Mouse (Mus musculus) adrenal gland, postnatal 10 days (tissue): ENCODE measurements at regions not wholly inside any gene's neighbourhood (a gene's known extent, or its start where the extent isn't known, plus 50 kb on each side); places are given as distances from the start of the nearest gene placed in this dataset.

Experiments
- DNase-seq: peaks from one replicate; pipeline ENCODE4 v3.0.0; 2021; ENCODE audit warnings: mixed read lengths

DNA sequence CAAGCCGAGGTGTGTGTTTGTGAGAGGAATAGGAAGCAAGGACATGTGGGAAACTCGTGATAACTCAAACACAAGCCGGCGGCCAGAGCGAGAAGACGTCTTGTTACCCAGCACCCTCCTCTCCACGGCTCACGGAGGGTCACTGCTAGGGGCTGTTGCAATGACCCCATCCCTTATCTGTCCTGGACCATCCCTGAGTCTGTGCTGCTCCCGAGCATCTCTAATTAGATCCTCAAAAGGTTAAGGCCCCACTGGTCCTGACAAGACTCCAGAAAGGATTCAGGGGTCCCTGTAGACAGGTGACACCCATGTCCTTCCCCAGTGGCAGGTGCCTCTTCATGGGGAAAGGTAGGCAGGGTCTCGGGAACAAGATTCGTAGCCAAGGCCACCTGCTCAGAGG, 212.6 kb downstream of the Gm26897 start:
- no peak for DNase-seq

DNA sequence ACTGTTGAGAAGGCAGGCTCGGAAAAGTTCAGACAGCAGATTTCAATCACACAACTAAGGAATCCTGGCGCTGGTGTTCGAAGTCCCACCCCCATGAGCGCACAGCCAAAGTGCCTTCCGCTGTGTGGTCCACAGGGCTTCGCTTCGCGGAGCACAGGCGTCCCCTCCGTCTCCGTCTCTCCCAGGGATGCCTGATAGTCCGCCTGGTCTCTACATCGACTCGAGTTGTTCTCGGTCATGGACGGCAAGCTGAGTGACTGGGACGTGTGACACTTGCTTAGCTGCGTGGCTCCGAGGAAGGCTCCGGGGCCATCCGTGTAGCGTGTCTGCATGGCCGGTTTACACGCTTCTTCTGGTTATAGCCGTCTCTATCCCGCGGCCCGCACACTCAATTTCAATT, 224.0 kb downstream of the Gm26897 start:
- DNase-seq, result no peak

DNA sequence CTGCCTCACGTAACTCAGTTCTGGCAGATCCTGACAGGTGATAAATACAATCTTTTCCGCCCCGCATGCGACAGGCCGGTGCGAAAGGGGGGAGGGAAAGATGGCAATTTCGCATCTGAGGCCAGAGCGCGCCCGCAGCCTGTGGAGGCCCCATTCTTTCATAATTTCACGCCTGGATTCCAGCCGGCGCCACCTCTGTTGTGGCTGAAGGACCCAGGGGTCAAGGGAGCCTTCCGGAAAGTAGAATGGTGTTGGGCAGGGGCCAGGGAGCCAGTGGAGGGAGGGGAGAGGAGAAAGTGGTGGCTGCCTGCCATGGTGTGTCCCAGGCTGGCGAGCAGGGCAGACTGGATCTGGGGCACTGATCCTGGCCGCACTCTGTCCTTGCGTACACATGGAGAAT, 224.5 kb downstream of the Gm26897 start:
- peak; percentile 77 for DNase-seq

DNA sequence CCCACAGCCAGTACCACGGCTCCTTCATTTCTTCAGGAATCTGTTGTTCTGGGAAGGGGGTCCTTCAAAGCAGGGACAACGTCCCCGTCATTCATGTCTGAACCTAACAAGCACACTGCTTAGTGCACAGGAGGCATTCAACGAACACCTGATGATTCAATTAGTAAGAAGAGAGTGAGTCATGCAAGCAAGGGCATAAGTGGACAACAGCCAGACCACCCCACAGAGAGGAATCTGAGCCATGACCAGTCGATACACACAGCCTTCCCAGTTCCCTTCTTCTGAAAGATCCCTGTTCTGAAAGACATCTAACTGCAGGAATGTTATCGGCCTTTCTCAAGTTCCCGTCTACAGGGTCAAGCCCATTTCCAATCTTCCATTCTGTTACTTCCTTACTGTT, 231.6 kb downstream of the Gm26897 start:
- DNase-seq, result no peak

DNA sequence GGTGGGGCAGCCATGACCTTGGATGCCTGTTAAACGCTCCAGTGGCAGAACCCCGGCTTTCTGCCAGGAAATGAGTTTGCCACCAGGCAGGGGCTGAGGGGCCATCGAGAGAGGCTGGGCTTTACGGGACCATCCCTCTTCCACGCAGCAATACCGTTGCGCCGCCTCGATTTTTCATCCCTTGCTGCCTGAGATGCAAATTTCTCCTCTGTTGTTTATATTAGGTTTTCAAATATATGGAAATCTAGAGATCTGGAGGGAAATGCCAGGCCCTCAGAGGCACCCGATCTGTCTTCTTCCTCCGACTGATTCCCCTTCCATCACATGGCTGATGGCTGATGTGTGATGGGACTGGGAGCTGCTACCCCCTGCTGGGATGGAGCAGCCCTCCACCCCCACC, 234.4 kb downstream of the Gm26897 start:
- DNase-seq, result no peak

DNA sequence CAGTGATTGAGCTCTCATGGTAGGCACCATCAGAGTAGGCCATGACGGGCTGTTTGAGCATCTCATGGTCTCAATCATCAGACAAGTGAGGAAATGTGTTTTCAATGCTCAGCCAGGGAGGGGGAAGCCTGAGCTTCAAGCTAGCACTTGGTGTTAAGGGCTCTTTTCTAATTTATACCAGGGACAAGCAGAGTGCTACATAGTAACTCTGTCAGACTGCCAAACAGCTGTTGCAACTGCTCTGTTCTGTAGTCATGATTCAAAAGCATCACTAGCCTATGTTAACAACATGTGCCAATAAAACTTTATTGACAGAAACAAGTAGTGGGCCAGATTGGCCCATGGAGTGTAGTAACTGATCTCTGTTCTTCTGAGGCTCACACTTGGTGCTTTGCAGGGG, 235.0 kb downstream of the Gm26897 start:
- DNase-seq, result no peak

DNA sequence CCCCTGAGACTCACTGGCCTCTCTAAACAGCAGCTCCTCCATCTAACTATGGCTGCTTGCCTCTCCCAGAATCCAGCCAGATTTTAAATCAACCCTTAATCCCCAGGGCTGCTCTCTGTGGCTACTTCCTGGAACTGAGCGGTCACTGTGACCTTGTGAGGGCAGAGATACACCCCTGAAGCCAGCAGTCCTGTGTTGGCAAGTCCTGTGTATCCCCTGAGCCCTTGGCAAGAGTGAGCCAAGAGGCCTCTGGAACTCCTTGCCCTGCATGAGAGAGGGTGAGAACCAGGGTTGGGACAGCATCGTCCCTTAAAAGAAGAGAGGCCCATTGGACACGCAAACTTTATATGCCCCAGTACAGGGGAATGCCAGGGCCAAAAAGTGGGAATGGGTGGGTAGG, 237.5 kb downstream of the Gm26897 start:
- DNase-seq, result peak; percentile 53

DNA sequence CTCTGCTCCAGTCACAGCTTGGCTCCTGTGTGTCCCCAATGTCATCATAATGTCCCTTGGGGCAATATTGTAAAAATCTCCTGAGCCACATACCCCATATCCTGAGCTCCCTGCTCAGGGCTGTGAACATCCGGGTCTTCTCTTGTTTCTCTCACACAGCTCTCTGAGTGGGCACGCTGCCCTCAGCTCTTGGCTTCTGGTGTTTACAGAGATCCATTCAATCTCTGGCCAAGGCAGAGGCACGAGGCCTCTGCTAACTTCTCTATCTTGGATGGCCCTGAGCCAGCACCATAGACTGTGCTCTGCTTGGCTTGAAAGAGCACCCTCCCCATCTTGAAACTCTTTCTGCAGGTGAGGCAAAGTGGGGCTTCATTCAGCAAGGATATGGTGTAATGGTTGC, 238.2 kb downstream of the Gm26897 start:
- peak; percentile 42 for DNase-seq

DNA sequence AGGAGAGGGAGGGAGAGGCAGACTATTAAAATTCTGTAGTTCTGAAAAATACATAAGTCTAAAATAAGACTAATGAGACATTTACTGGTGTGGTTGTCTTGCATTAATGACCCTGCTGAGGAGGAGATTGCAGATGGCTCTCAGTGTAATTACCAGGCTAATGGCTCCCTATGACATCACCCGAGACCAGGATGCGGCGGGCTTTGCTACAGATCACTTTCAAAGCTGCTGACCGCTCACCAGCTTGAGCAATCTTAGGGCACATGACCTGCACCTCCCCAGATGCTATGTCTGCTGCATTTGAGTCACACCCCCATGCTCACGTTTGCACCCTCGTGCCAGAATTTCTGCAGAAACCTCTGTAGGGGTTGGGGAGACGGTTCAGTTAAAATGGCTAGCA, 242.0 kb downstream of the Gm26897 start:
- no peak for DNase-seq

DNA sequence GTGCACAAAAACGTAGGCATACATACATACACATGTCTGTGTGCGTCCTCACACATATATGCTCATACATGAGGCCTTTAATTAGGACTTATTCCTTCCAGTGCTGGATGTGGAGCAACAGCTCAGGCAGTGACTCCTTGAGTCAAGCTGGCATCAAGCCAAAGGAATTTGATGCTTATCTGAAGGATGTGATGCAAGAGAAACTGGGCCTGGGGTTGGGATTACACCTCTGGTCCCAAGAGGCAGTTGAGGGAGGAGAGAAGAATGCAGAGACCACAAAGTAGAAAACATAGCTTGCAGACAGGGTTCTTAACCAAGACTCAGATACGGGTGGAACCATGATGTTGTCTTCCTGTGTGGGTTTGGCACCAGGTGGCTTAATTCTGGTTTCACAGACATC, 245.9 kb downstream of the Gm26897 start:
- DNase-seq, result no peak

DNA sequence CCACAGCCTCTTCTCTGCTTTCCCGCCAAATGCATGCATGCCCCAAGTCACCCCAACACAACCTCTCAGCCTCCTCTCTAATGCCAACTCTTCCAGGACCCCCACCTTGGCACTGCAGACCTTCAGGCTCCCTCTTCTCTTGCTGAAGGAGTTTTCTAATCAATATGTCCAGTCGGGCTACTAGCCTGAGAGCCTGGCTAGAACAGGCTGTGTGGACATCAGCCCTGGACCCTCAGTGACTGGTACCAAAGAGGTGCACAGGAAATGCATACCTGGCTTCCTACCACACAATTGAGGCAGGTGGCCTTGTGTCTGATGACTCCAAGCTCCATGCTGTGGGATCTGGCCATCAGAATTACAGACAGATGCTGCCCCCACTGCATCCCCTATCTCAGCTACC, 248.4 kb downstream of the Gm26897 start:
- DNase-seq, result no peak

DNA sequence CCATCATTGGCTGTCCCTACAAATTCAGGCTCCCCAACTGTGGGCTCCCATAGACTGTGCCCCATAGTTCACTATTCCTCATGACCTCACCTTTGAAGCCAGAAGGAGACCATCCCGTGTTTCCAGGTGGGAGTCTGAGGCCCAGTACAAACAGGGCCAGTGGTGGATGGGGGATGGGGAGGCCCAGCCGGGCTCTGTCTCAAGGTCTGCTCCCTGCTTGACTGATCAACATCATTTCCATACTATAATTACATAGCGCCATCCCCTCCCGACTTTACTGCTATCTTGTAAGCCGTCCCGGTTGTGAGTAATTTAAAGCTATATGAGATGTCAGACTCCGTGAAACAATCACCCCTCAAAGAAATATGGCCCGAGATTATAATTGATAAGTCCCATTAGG, 252.3 kb downstream of the Gm26897 start:
- no peak for DNase-seq

DNA sequence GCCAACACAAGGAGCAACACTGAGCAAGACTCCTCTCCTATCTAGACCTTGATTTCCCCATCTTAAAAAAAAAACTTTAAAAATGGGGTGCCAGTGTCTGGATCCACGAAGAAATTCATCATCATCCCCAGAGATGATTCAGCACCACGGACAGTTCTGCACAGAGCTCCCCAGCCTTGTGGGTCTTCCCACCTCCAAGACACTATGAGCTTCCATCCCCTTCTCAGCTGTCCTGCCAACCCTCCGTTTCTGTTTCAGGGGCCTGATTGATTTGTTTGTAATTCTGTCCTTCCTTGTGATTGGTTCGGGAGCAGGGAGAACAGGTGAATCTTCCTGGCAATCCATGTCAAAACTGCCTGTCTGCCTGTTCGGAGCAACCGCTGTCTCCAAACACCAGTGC, 253.3 kb downstream of the Gm26897 start:
- DNase-seq, result no peak

DNA sequence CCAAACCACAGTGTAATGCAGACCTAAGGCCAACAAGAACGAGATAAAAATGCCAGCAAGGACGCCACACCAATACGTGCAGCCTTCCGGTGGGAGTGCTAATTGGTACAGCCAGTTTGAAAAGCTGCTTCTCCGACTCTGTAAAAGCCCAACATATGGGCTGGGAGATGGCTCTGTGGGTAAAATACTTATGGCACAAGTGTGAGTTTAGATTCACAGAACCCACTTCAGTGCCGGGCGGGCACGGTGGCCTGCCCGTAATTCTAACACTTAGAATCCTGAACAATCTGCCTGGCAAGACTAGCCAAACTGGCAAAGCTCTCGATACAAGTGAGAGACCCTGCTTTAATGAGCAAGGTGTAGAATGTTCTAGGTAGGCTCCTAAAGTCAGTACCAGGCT, 258.1 kb downstream of the Gm26897 start:
- DNase-seq, result no peak

DNA sequence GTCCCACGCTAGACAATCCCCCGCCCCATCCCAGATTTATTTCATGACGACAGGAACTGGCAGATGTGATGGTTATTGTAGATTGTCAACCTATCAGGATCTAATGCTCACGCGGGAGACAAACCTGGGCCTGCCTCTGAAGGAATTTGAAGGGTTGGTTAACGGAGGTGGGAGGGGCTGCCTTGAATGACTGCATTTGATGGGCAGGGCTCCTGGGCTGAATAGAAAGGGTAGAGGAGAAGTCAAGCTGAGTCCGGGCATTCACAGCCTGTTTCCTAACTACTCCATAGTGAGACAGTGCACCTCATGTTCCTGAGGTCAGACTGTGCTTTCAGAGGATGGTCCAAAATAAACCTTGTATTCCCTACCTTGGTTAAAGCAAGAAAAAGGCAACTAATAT, 259.1 kb downstream of the Cryba4 start:
- DNase-seq, result no peak

DNA sequence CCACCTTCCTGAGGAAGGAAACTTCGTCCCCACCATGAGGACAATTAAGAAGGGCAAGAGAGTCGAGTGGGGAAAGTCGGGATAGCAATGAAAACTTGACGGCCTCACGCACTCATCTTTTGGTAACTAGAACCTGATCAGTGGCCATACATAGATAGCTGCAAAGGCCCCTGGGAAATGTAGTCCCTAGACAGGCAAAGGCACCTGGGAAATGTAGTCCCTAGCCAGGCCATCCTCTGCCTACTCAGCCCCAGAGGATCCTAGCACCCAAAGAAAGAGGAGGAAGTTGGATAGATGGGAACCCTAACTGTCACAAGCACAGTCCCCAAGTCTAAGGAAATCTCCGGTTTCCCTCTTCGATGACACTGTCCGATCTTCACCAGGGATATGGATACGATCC, 258.4 kb downstream of the Cryba4 start:
- DNase-seq, result no peak

DNA sequence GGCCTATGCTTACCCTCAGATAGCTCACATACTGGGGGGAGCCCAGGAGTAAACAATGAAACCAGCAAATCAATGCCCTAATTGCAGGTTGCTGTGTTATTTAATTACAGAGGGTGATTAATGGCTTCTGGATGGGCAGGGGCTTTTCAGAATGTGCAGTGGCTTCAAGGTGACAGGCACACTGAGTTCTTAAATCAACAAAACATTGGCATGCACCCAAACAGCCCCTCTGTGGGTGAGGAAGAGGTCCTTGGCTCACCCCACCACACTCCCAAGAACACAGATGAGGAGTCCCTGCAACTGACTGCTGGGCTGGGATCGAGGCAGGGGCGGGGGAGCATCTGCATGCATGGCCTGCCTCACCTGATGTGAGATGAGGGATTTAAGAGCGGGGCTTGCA, 255.5 kb downstream of the Cryba4 start:
- DNase-seq, result no peak

DNA sequence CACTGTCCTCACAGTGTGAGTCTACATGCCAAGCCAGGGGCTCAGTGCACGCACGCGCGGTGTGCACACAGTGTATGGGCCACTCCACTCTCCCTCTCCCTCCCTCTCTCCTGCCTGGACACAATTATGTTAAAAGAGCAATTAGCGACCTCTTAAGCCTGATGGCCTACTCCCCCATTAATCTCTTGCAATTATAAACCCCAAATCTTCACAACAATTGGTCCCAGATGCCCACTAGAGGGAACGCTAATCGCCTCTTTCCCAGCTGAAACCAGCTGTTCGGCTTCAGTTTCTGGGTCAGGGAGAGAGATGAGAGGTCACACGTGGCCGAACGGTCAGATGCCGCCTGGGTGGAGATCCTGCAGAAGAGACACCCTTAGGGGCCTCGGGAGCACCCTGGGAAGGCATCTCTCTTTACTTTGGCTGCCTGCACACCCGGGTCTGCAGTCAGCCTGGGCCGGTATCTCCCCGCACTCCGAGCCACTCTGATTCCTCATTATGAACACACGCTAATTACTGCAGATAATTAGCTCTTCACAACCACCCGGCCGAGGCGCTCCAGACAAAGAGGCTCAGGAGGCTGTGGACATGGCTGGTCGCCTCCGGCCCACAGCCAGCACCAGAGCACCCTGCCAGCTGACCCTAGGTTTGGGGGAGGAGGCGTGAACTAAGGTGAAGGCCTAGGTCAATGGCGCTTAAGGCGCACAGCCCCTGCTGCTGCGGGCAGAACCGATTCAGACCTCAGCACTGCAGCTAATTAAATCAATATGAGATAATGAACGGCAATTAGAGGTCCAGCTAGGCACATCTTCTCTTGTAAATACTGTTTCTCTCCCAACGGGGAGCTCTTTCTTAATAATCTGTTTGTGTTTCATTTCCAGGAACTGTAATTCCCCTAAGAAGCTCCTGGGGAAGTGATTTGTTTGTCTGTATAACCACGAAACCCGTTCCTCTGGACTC, 250.3 kb downstream of the Cryba4 start:
- no peak for DNase-seq

DNA sequence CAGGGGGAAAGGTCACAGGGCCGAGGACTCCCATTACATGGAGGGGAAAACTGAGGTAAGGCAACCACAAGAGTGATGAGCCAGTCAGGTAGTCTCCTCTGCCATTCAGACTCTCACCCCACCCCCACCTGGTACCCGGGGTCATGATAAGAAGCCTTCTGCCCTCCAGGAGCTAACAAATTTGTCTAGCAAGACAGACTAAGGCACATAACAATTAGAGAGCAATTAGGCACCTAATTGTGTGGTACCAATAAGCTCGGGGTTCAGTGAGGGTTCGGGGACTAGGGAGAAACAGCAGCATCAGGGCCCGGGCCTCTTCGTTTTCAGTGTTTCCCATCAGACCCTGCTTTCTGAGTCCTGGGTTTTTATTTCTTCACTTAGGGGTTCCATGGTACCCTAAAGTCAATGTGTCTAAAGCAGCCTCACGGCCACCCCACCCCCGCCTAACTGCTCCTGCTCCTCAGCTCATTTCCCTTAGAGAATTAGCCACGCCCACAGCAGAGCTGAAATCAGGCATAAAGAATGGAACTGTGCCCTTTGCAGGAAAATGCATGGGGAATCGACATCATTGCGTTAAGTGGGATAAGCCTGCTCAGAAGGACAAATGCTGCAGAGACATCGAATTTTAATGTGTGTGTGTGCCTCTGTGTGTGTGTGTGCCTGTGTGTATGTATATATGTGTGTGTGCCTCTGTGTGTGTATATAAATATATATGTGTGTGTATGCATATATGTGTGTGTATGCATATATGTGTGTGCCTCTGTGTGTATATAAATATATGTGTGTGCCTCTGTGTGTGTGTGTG, 249.3 kb downstream of the Cryba4 start:
- DNase-seq, result no peak

DNA sequence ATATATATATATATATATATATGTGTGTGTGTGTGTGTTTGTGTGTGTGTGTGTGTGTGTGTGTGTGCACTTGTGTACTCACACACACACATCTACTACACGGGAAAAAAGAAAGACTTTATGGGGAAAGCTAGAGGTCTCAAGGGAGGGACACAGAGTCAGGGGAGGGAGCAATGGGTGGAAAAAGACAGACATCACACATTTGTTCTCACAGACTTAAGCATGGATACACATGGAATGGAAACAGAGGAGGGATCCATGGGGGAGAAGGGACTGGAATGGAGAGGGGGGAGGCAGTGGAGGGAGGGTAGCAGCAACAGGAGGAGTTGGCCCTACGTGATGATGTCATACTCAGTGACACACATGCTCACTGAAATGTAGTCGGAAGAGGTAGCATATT, 248.3 kb downstream of the Cryba4 start:
- no peak for DNase-seq

DNA sequence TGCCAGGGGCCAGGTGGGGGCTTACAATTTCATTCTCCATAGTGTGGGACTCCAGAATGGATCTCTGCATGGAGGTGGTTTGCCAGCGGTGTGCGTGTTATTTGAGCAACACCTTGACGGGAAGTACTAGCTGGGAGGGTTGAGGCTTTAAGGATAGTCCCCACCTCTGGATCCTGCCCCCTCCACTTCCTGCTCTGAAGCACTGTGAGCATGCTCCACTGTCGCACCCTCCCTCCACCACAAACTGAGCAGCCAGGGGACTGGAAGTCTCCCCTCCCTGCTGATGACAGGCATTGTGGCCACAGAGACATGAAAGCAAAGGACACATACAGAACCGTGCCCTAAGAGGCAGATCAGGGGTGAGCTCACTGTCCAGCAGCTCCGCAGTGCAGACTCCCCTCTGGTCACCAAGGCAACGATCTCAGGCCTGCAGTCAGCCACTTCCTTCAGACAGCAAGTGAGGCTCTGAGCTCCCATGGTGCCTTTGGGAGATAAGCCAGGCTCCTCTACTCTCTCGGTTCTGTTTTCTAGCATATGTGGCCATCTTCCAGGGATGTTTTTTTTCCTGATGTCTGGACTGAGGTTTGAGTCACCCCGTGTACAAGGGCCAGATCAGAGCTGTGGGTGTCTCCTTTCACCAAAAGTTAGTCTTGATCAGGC, 239.7 kb downstream of the Cryba4 start:
- DNase-seq, result peak; percentile 16

DNA sequence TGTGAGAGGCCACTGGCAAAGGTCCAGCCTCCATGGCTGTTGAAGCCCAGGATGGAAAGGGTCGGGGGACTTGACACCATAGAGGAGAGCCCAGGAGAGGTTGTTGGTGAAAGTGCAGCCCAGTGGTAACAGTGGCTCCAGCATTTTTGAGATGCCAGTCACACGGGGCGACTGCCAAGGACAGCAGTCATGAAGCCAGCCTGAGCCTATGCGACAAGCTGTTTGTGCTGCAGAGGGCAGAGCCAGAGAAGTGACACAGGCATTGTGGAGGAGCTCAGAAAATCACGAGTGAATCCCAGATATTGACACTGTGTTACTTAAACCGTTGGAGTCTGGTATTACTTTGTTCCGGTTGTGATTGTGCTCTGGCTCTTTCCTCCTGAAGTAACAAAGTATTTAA, 233.4 kb downstream of the Cryba4 start:
- DNase-seq, result no peak

DNA sequence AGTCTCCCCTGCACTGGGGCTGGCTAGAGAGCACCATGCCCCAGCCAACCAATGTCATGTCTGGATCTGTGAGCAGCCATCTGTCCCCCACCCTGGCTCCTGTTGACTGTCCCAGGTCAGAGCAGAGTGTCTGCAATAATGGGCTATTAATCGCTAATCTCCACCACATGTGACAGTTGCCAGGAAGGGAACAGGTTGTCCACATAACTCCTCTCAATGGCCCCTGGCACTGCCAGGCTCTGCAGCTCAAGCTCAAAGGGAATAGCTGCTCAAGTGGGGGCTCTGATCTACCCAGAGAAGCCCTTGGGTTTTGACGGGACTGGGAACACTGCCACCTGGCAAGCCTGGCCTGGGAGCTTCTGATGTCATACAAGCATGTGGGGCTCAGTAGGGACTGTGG, 231.4 kb downstream of the Cryba4 start:
- peak; percentile 56 for DNase-seq
